Mouse (Mus musculus): ENCODE measurements around the gene Cdh15. TPM values are rescaled to one million over a fixed set of nuclear protein-coding genes. Genes with fewer than 3 reads are reported as not detected.
A peak's percentile ranks its signal among the peaks of the same experiment; 100 is the strongest.

Gene Cdh15
- total RNA-seq (2021): 0.19 and 0.41 TPM in 2 replicates
- long read RNA-seq, experiment 1, partial matches to known transcripts: 1 of 1 reads
- long read RNA-seq, experiment 1, other reads (novel, unspliced or antisense): 0 of 1 reads
- long read RNA-seq, experiment 2: 0 reads

- DNase-seq: peak; percentile 77
Observed at GRCm38 (mm10) chr8:122847829-122848561, at the start of gene Cdh15. Cdh15 (plus strand) TSS chr8:122847966.

GRCm38 (mm10) chr8:122803906-122804761 is 43.6 kb upstream of the Cdh15 start:
- peak; percentile 33 for DNase-seq

- peak; percentile 45 for DNase-seq
Observed at GRCm38 (mm10) chr8:122805349-122805748, 42.4 kb upstream of the Cdh15 start.

- no peak for DNase-seq
Observed at GRCm38 (mm10) chr8:122806956-122807538, 40.7 kb upstream of the Cdh15 start.

GRCm38 (mm10) chr8:122807907-122808306 is 39.9 kb upstream of the Cdh15 start:
- DNase-seq: peak; percentile 75

GRCm38 (mm10) chr8:122810376-122810775 is 37.4 kb upstream of the Cdh15 start:
- peak; percentile 65 for DNase-seq

GRCm38 (mm10) chr8:122811870-122812494 is 35.8 kb upstream of the Cdh15 start:
- no peak for DNase-seq

- no peak for DNase-seq
Observed at GRCm38 (mm10) chr8:122812610-122813250, 35.0 kb upstream of the Cdh15 start.

GRCm38 (mm10) chr8:122814608-122815007 is 33.2 kb upstream of the Cdh15 start:
- DNase-seq: no peak

- no peak for DNase-seq
Observed at GRCm38 (mm10) chr8:122816965-122817364, 30.8 kb upstream of the Cdh15 start.

- DNase-seq: no peak
Observed at GRCm38 (mm10) chr8:122817724-122818496, 29.9 kb upstream of the Cdh15 start.

GRCm38 (mm10) chr8:122819776-122820175 is 28.0 kb upstream of the Cdh15 start:
- no peak for DNase-seq

- no peak for DNase-seq
Observed at GRCm38 (mm10) chr8:122824571-122824970, 23.2 kb upstream of the Cdh15 start.

GRCm38 (mm10) chr8:122824986-122825385 is 22.8 kb upstream of the Cdh15 start:
- no peak for DNase-seq

GRCm38 (mm10) chr8:122825408-122825807 is 22.4 kb upstream of the Cdh15 start:
- DNase-seq: no peak

- DNase-seq: no peak
Observed at GRCm38 (mm10) chr8:122829396-122829795, 18.4 kb upstream of the Cdh15 start.

GRCm38 (mm10) chr8:122830349-122831061 is 17.3 kb upstream of the Cdh15 start:
- DNase-seq: peak; percentile 94

GRCm38 (mm10) chr8:122834416-122834815 is 13.3 kb upstream of the Cdh15 start:
- no peak for DNase-seq

- peak; percentile 90 for DNase-seq
Observed at GRCm38 (mm10) chr8:122834971-122835370, 12.8 kb upstream of the Cdh15 start.

- DNase-seq: no peak
Observed at GRCm38 (mm10) chr8:122836199-122836598, 11.6 kb upstream of the Cdh15 start.
